Mouse (Mus musculus): ENCODE data around the gene Fgg. TPM values are rescaled to one million over a fixed set of nuclear protein-coding genes. Genes with fewer than 3 reads are reported as not detected.

Fgg gene
- polyA plus RNA-seq (2012; fragmentation: generic; extraction: Trizol), result not detected

GRCm38 (mm10) chr3:83007557-83007956 is at the start of gene Fgg:
TSS of gene Fgg (plus strand) at chr3:83007724.

DNA sequence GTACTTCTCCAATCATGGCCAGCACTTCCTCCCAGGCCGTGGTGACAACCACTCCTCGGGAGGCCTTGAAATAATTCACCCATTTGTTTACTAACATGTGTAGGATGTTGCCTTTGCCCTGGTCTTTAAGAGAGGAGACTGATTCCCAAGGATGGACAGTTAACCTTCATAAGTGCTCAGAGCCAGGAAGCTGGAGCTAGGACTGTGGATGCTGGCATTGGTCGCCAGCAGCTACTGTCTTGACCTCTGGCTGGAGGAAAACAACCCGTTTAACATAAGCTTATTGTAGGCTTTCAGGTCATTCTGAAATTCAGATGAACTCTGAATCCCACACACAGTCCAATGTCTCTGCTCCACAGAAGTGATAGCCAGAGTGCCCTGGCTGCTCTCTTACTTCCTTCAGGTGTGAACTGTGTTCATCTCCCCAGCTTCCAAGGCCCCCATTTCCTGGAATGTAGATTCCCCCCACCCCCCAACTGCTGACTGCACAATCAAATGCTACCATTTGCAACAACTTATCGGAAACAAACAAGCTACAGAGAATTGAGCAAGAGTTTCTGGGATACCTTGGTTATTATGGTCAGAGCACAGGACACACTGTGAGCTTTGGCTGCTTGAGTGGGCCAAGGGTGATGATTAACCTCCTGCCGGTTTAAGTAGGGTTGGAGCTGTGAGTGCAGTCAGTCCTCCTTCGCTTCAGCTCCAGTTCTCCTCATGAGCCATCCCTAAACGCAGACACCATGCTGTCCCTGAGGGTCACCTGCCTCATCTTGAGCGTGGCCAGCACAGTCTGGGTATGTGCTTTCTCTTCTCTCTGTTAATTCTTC is 18.2 kb downstream of the Fgg start, which contains the start of gene Fga:
TSS of gene Fga (plus strand) at position 602 of the 827 bp plus-strand sequence.

DNA sequence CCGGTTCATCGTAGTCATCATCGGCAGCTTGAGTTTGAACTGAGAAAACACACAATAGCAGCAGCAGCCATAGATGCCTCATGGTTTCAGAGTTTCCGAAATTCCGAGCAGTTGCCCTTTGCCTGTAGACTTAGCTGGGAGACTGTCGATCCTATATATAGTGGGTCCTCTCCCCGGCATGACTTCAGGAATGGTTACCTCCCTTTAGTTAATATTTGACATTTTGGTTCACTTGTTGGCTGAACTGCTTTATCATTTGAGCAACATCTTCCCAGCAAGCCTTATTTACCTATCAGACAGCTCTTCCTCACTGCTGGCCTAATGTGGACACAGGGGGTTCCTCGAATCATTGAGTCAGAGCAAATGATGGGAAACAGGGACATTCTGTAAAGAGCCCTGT is 42.2 kb downstream of the Fgg start, which contains the start of gene Fgb:
TSS of gene Fgb (minus strand) at position 184 of the 400 bp plus-strand sequence.

DNA sequence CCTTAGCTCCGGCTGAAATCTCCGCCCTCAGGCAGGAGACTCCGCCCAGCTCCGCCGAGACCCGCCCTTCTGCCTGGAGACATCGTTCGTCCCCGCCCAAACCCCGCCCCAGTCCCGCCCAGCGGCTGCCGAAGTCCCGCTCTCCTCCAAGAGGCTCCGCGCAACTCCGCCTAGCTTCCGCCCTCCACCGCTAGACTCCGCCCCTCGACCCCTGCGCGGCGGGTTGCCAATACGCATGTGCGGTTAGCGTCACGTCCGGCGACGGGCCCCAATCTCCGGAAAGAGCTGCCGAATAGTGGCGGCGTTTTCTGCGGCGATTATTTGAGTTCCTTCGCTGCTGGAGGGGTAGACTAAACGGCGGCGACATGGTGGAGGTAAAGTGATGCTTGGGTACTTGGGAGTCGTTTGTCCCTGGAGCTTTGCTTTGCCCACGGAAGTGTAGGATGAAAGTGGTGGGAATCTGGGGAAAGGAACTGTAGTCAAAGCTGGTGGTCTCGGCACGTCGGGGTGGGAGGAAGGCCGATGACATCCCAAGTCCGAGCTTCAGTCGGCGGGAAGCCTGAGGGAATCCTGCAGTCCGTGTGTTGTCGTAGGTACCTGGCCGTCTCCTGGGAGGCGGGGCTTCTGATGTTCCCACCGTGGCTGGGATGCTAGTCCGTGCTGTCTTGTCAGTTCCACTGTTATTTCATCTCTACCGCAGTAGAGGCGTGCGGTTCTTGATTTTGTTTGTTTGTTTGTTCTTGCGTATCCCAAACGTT is 47.9 kb downstream of the Fgg start, which contains the start of gene Plrg1:
TSS of gene Plrg1 (plus strand) at position 242 of the 758 bp plus-strand sequence.

Other genes starting within 250 kb of the Fgg start
- gene Rbm46, start 131.2 kb upstream of the Fgg start, polyA plus RNA-seq (2012; fragmentation: generic; extraction: Trizol), result not detected
- gene Lrat, start 103.8 kb upstream of the Fgg start, polyA plus RNA-seq (2012; fragmentation: generic; extraction: Trizol), result not detected
- gene Fga, start 18.4 kb downstream of the Fgg start, polyA plus RNA-seq (2012; fragmentation: generic; extraction: Trizol), result not detected
- not detected for gene Fgb, start 42.1 kb downstream of the Fgg start, polyA plus RNA-seq (2012; fragmentation: generic; extraction: Trizol)
- 10 to 100 TPM; 14.5 to 48.5 TPM for gene Plrg1, start 47.8 kb downstream of the Fgg start, polyA plus RNA-seq (2012; fragmentation: generic; extraction: Trizol)
- under 1 TPM in 1 of 2 experiments, not detected in 1; 0.01 TPM for gene Dchs2, start 120.2 kb downstream of the Fgg start, polyA plus RNA-seq (2012; fragmentation: generic; extraction: Trizol)